Mouse (Mus musculus) lung, embryonic 16.5 days (tissue): ENCODE results near the gene Smyd3. TPM values are rescaled to one million over a fixed set of nuclear protein-coding genes. Genes with fewer than 3 reads are reported as not detected.
A peak's percentile ranks its signal among the peaks of the same experiment; 100 is the strongest.

Experiments
- ATAC-seq: fragments of 200-750 bp; cut with Nextera tagmentation; 2 replicates; pipeline ENCODE4 v1.8.0; 2017; ENCODE audit warnings: low read depth, mild to moderate bottlenecking, moderate library complexity
- H3K27ac ChIP-seq: fragments of 300-500 bp; sonication (generic); 2 replicates; pipeline ENCODE4 v1.5.1; 2014; ENCODE audit warnings: mild to moderate bottlenecking, control low read depth, low read length
- H3K27me3 ChIP-seq: fragments of 300-500 bp; sonication (generic); 2 replicates; pipeline ENCODE4 v1.6.1; 2014; ENCODE audit warnings: low read depth, low read length, mixed read lengths; ENCODE audit not compliant: control insufficient read depth, insufficient read depth
- H3K36me3 ChIP-seq: fragments of 300-500 bp; sonication (generic); 2 replicates; pipeline ENCODE4 v1.6.1; 2014; ENCODE audit warnings: low read length; ENCODE audit not compliant: control insufficient read depth, insufficient read depth
- H3K4me1 ChIP-seq: fragments of 300-500 bp; sonication (generic); replicated peaks from 2 replicates; pipeline ENCODE4 v1.6.1; 2014; ENCODE audit warnings: low read length, mixed read lengths; ENCODE audit not compliant: control insufficient read depth, insufficient read depth
- H3K4me2 ChIP-seq: fragments of 300-500 bp; sonication (generic); 2 replicates; pipeline ENCODE4 v1.6.1; 2014; ENCODE audit warnings: low read depth, low read length, control low read depth
- H3K4me3 ChIP-seq: fragments of 300-500 bp; sonication (generic); 2 replicates; pipeline ENCODE4 v1.5.1; 2014; ENCODE audit warnings: mild to moderate bottlenecking, low read length, control low read depth
- H3K9ac ChIP-seq: fragments of 300-500 bp; sonication (generic); 2 replicates; pipeline ENCODE4 v1.6.1; 2014; ENCODE audit warnings: low read length, control low read depth
- H3K9me3 ChIP-seq: fragments of 300-500 bp; sonication (generic); 2 replicates; pipeline ENCODE4 v1.6.1; 2016; ENCODE audit warnings: low read length; ENCODE audit not compliant: control insufficient read depth
- whole genome bisulfite sequencing: fragments of 180-500 bp; shearing (Covaris S2); extraction: QIAGEN DNeasy Blood & Tissue Kit; methylation state at CpG from one replicate; pipeline ENCODE4 v1.1.7; 2014; 5-methylcytosine and 5-hydroxymethylcytosine counted together
- polyA plus RNA-seq: library from polyadenylated mRNA; unstranded; fragments of >200 nt; fragmentation: Nextera tagmentation; extraction: Ambion mirVana; gene quantifications from 2 replicates; pipeline ENCODE4 v1.2.1, GENCODE M21; 2015

Smyd3 gene
- polyA plus RNA-seq, 1 experiment from 2014 or later, result 16.8 TPM

GRCm38 (mm10) chr1:179229515-179229914, 288.3 kb downstream of the Smyd3 start:
- Histone ChIP-seq H3K9me3 (no peaks in the 10 kb centered on the region), H3K36me3 (no peaks in the 10 kb centered on the region), H3K4me1 (0 out of 2 replicates have a peak, but pooled peaks cover 3% of the 10 kb centered on the region), H3K27me3 (no peaks in the 10 kb centered on the region), H3K4me2 (no peak overlapping the region), H3K27ac (no peak overlapping the region), H3K9ac (no peak overlapping the region), H3K4me3 (no peak overlapping the region)
- 68% methylated on average over 3 of the region's 3 CpGs for WGBS
- ATAC-seq, result no peak

- no peak overlapping the region for H3K27ac ChIP-seq
- H3K4me2 ChIP-seq, result no peak overlapping the region
- no peaks in the 10 kb centered on the region for H3K9me3 ChIP-seq
- peaks cover 6% of the 10 kb centered on the region for H3K4me1 ChIP-seq
- H3K4me3 ChIP-seq, result no peak overlapping the region
- ATAC-seq, result no peak
- WGBS, result 22% methylated on average over 1 of the region's 1 CpGs
- H3K36me3 ChIP-seq, result no peaks in the 10 kb centered on the region
- no peak overlapping the region for H3K9ac ChIP-seq
- H3K27me3 ChIP-seq, result no peaks in the 10 kb centered on the region
Measured at GRCm38 (mm10) chr1:179220290-179220689, 297.6 kb downstream of the Smyd3 start.

GRCm38 (mm10) chr1:179218061-179218460, 299.8 kb downstream of the Smyd3 start:
- Histone ChIP-seq H3K4me2 (no peak overlapping the region), H3K27ac (no peak overlapping the region), H3K27me3 (no peaks in the 10 kb centered on the region), H3K4me3 (no peak overlapping the region), H3K4me1 (peaks cover 6% of the 10 kb centered on the region), H3K9me3 (no peaks in the 10 kb centered on the region), H3K9ac (no peak overlapping the region), H3K36me3 (no peaks in the 10 kb centered on the region)
- 61% methylated on average over 5 of the region's 5 CpGs for WGBS
- ATAC-seq, result no peak

GRCm38 (mm10) chr1:179217036-179217435, 300.8 kb downstream of the Smyd3 start:
- no peak overlapping the region for H3K9ac ChIP-seq
- H3K9me3 ChIP-seq, result no peaks in the 10 kb centered on the region
- H3K4me2 ChIP-seq, result no peak overlapping the region
- H3K36me3 ChIP-seq, result no peaks in the 10 kb centered on the region
- no peak for ATAC-seq
- H3K27me3 ChIP-seq, result no peaks in the 10 kb centered on the region
- H3K4me1 ChIP-seq, result peaks cover 6% of the 10 kb centered on the region
- H3K4me3 ChIP-seq, result no peak overlapping the region
- 20% methylated on average over 4 of the region's 4 CpGs for WGBS
- 0 out of 2 replicates have a peak overlapping the region, but pooled peaks have one; percentile 20 for H3K27ac ChIP-seq

GRCm38 (mm10) chr1:179213381-179213780, 304.5 kb downstream of the Smyd3 start:
- ATAC-seq, result no peak

GRCm38 (mm10) chr1:179212295-179212694, 305.5 kb downstream of the Smyd3 start:
- Histone ChIP-seq H3K27ac (no peak overlapping the region), H3K4me3 (no peak overlapping the region), H3K9ac (no peak overlapping the region), H3K4me2 (no peak overlapping the region), H3K27me3 (no peaks in the 10 kb centered on the region), H3K9me3 (no peaks in the 10 kb centered on the region), H3K4me1 (peaks cover 6% of the 10 kb centered on the region), H3K36me3 (no peaks in the 10 kb centered on the region)
- ATAC-seq, result no peak
- WGBS, result 31% methylated on average over 7 of the region's 7 CpGs

More at GRCm38 (mm10) chr1:179213381-179213780, 304.5 kb downstream of the Smyd3 start:
- H3K27ac ChIP-seq, result no peak overlapping the region
- no peak overlapping the region for H3K9ac ChIP-seq
- H3K4me1 ChIP-seq, result peaks cover 6% of the 10 kb centered on the region
- no peak overlapping the region for H3K4me2 ChIP-seq
- H3K4me3 ChIP-seq, result no peak overlapping the region
- H3K36me3 ChIP-seq, result no peaks in the 10 kb centered on the region
- no peaks in the 10 kb centered on the region for H3K27me3 ChIP-seq
- WGBS, result 90% methylated on average over 9 of the region's 9 CpGs
- no peaks in the 10 kb centered on the region for H3K9me3 ChIP-seq

GRCm38 (mm10) chr1:179211313-179211712, 306.5 kb downstream of the Smyd3 start:
- no peak for ATAC-seq
- H3K4me1 ChIP-seq, result no peaks in the 10 kb centered on the region
- WGBS, result 63% methylated on average over 4 of the region's 4 CpGs

GRCm38 (mm10) chr1:179207846-179208595, 309.8 kb downstream of the Smyd3 start:
- Histone ChIP-seq H3K27ac (no peak overlapping the region), H3K36me3 (no peaks in the 10 kb centered on the region), H3K4me3 (no peak overlapping the region), H3K27me3 (no peaks in the 10 kb centered on the region), H3K4me1 (no peaks in the 10 kb centered on the region), H3K9ac (no peak overlapping the region), H3K4me2 (no peak overlapping the region), H3K9me3 (no peaks in the 10 kb centered on the region)
- 70% methylated on average over 12 of the region's 12 CpGs for WGBS
- ATAC-seq, result no peak

More at GRCm38 (mm10) chr1:179211313-179211712, 306.5 kb downstream of the Smyd3 start:
- no peak overlapping the region for H3K4me3 ChIP-seq
- no peak overlapping the region for H3K9ac ChIP-seq
- H3K27me3 ChIP-seq, result no peaks in the 10 kb centered on the region
- no peak overlapping the region for H3K27ac ChIP-seq
- no peak overlapping the region for H3K4me2 ChIP-seq
- H3K36me3 ChIP-seq, result no peaks in the 10 kb centered on the region
- no peaks in the 10 kb centered on the region for H3K9me3 ChIP-seq

- H3K4me1 ChIP-seq, result no peaks in the 10 kb centered on the region
- no peak overlapping the region for H3K4me2 ChIP-seq
- H3K27me3 ChIP-seq, result no peaks in the 10 kb centered on the region
- no peak overlapping the region for H3K9ac ChIP-seq
- H3K27ac ChIP-seq, result no peak overlapping the region
- no peak overlapping the region for H3K4me3 ChIP-seq
- H3K9me3 ChIP-seq, result no peaks in the 10 kb centered on the region
- no peak for ATAC-seq
- WGBS, result 62% methylated on average over 9 of the region's 9 CpGs
- no peaks in the 10 kb centered on the region for H3K36me3 ChIP-seq
Measured at GRCm38 (mm10) chr1:179207180-179207741, 310.6 kb downstream of the Smyd3 start.
